8 mouse cellular contexts compared by ENCODE assay signal in genomic region chr1:87041814-87042438, GRCm38 (mm10). TPM values are rescaled to one million over a fixed set of nuclear protein-coding genes. Genes with fewer than 3 reads are reported as not detected.
DNase-seq lines count a peak whose midpoint lies in the region; ATAC-seq and TF ChIP-seq lines count a peak whose summit lies in the region.

No protein-coding gene starts in this region.

- H3K27ac ChIP-seq in kidney, embryonic 14.5 days (ENCODE audit: low read depth, low read length), result no peak overlapping the region
- no peak overlapping the region for H3K27ac ChIP-seq in limb, embryonic 12.5 days
- H3K27ac ChIP-seq in midbrain, postnatal 0 days (ENCODE audit: low read depth, low read length), result no peak overlapping the region
- H3K27ac ChIP-seq in stomach, postnatal 0 days (replicated peaks), result no peak overlapping the region

- WGBS in kidney, embryonic 14.5 days, result 0% methylated on average over 1 of the region's 1 CpGs
- WGBS in limb, embryonic 12.5 days, result 0% methylated on average over 1 of the region's 1 CpGs
- 0% methylated on average over 1 of the region's 1 CpGs for WGBS in midbrain, postnatal 0 days
- WGBS in stomach, postnatal 0 days, result 0% methylated on average over 1 of the region's 1 CpGs

- no peaks in the 10 kb centered on the region for H3K9me3 ChIP-seq in kidney, embryonic 14.5 days (ENCODE audit: control insufficient read depth, low read length)
- H3K9me3 ChIP-seq in limb, embryonic 12.5 days, result no peaks in the 10 kb centered on the region
- H3K9me3 ChIP-seq in midbrain, postnatal 0 days (ENCODE audit: low read length), result no peaks in the 10 kb centered on the region
- no peaks in the 10 kb centered on the region for H3K9me3 ChIP-seq in stomach, postnatal 0 days (ENCODE audit: control insufficient read depth, low read length)

- 0 out of 2 replicates have a peak, but pooled peaks cover 4% of the 10 kb centered on the region for H3K36me3 ChIP-seq in kidney, embryonic 14.5 days (ENCODE audit: control insufficient read depth, insufficient read depth, low read length)
- H3K36me3 ChIP-seq in limb, embryonic 12.5 days, result peaks cover 22% of the 10 kb centered on the region; the same call in 1 of the 2 replicates
- H3K36me3 ChIP-seq in midbrain, postnatal 0 days (ENCODE audit: insufficient read depth, low read length), result no peaks in the 10 kb centered on the region
- no peaks in the 10 kb centered on the region for H3K36me3 ChIP-seq in stomach, postnatal 0 days (ENCODE audit: control insufficient read depth, insufficient read depth, low read length)

- H3K27me3 ChIP-seq in kidney, embryonic 14.5 days (ENCODE audit: control insufficient read depth, insufficient read depth, low read length), result no peaks in the 10 kb centered on the region
- H3K27me3 ChIP-seq in limb, embryonic 12.5 days, result no peaks in the 10 kb centered on the region
- no peaks in the 10 kb centered on the region for H3K27me3 ChIP-seq in midbrain, postnatal 0 days (ENCODE audit: insufficient read depth, low read length)
- H3K27me3 ChIP-seq in stomach, postnatal 0 days (ENCODE audit: control insufficient read depth, insufficient read depth, low read length), result no peaks in the 10 kb centered on the region

- H3K4me1 ChIP-seq in kidney, embryonic 14.5 days (ENCODE audit: control insufficient read depth, insufficient read depth, low read length), result peaks cover 13% of the 10 kb centered on the region; the same call in 1 of the 2 replicates
- H3K4me1 ChIP-seq in limb, embryonic 12.5 days (replicated peaks), result peaks cover 13% of the 10 kb centered on the region
- H3K4me1 ChIP-seq in midbrain, postnatal 0 days (ENCODE audit: insufficient read depth, low read length), result no peaks in the 10 kb centered on the region
- no peaks in the 10 kb centered on the region for H3K4me1 ChIP-seq in stomach, postnatal 0 days (replicated peaks; ENCODE audit: control insufficient read depth, insufficient read depth)

- no peak overlapping the region for H3K9ac ChIP-seq in kidney, embryonic 14.5 days (ENCODE audit: low read depth, low read length)
- H3K9ac ChIP-seq in limb, embryonic 12.5 days (replicated peaks), result no peak overlapping the region
- H3K9ac ChIP-seq in midbrain, postnatal 0 days (replicated peaks; ENCODE audit: low read length, poor library complexity, severe bottlenecking), result no peak overlapping the region
- no peak overlapping the region for H3K9ac ChIP-seq in stomach, postnatal 0 days (ENCODE audit: low read length)

- peak; percentile 75 for DNase-seq in 3T3-L1 (ENCODE audit: low read depth, low spot score)
- DNase-seq in adrenal gland, postnatal 25 days, result peak; percentile 75
- DNase-seq in embryo, embryonic 9.5 days (ENCODE audit: extremely low spot score), result peak; percentile 73
- DNase-seq in gastrocnemius, postnatal 4 days (ENCODE audit: low spot score in 2 of 2), result peak; percentile 73
- DNase-seq in midbrain, postnatal 0 days (ENCODE audit: low spot score), result peak; percentile 79
- peak; percentile 80 for DNase-seq in stomach, postnatal 0 days (ENCODE audit: low spot score)

- TF ChIP-seq EP300 in stomach, postnatal 0 days (optimal IDR thresholded peaks at IDR 0.05), result no peak

- TF ChIP-seq CTCF in midbrain, postnatal 0 days (IDR thresholded peaks at IDR 0.05), result peak; percentile 100
- TF ChIP-seq CTCF in stomach, postnatal 0 days (IDR thresholded peaks at IDR 0.05; ENCODE audit: low read depth), result peak; percentile 100

- H3K4me3 ChIP-seq in kidney, embryonic 14.5 days (ENCODE audit: low read length), result no peak overlapping the region
- no peak overlapping the region for H3K4me3 ChIP-seq in limb, embryonic 12.5 days (replicated peaks)
- no peak overlapping the region for H3K4me3 ChIP-seq in midbrain, postnatal 0 days (ENCODE audit: low read depth, low read length)
- no peak overlapping the region for H3K4me3 ChIP-seq in stomach, postnatal 0 days (ENCODE audit: low read depth, low read length)

- peak; percentile 40 for ATAC-seq in kidney, embryonic 14.5 days (ENCODE audit: low FRiP score, low TSS enrichment)
- peak; percentile 20; the same call in 1 of the 2 replicates for ATAC-seq in limb, embryonic 12.5 days (ENCODE audit: insufficient number of reproducible peaks, insufficient read depth, low FRiP score, low TSS enrichment, low read depth)
- peak; percentile 68 for ATAC-seq in midbrain, postnatal 0 days (ENCODE audit: low FRiP score)
- peak; percentile 61 for ATAC-seq in stomach, postnatal 0 days (ENCODE audit: low FRiP score, low TSS enrichment)

- no peak overlapping the region for H3K4me2 ChIP-seq in kidney, embryonic 14.5 days (replicated peaks; ENCODE audit: low read depth, low read length)
- H3K4me2 ChIP-seq in limb, embryonic 12.5 days, result no peak overlapping the region
- no peak overlapping the region for H3K4me2 ChIP-seq in midbrain, postnatal 0 days (ENCODE audit: low read depth, low read length, poor library complexity, severe bottlenecking)
- H3K4me2 ChIP-seq in stomach, postnatal 0 days (replicated peaks; ENCODE audit: low read depth), result no peak overlapping the region

RNA-seq across cellular contexts. Expression of gene Alppl2, which starts 47.8 kb away (rescaled TPM):
- total RNA-seq in adrenal gland, postnatal 25 days (2021), result not detected in 2 replicates
- not detected for total RNA-seq in gastrocnemius, postnatal 4 days (2021)
- not detected in 2 replicates for polyA plus RNA-seq in kidney, embryonic 14.5 days (2014; fragmentation: Nextera tagmentation; extraction: Ambion mirVana)
- not detected in 2 replicates for polyA plus RNA-seq in limb, embryonic 12.5 days (2016; fragmentation: Nextera tagmentation; extraction: Ambion mirVana)
- not detected in 2 replicates for total RNA-seq in midbrain, postnatal 0 days (2014; rRNA removed)
- polyA plus RNA-seq in midbrain, postnatal 0 days (2015; fragmentation: Nextera tagmentation; extraction: Ambion mirVana), result not detected in 2 replicates
- polyA plus RNA-seq in stomach, postnatal 0 days (2015; fragmentation: Nextera tagmentation; extraction: Ambion mirVana), result not detected in 2 replicates

RNA-seq across cellular contexts. Expression of gene Alpi, which starts 59.5 kb away (rescaled TPM):
- total RNA-seq in adrenal gland, postnatal 25 days (2021), result not detected in 2 replicates
- not detected for total RNA-seq in gastrocnemius, postnatal 4 days (2021)
- not detected in 2 replicates for polyA plus RNA-seq in kidney, embryonic 14.5 days (2014; fragmentation: Nextera tagmentation; extraction: Ambion mirVana)
- not detected in 2 replicates for polyA plus RNA-seq in limb, embryonic 12.5 days (2016; fragmentation: Nextera tagmentation; extraction: Ambion mirVana)
- total RNA-seq in midbrain, postnatal 0 days (2014; rRNA removed), result 0.49 TPM in 1 of 2 replicates, not detected in the other
- not detected in 2 replicates for polyA plus RNA-seq in midbrain, postnatal 0 days (2015; fragmentation: Nextera tagmentation; extraction: Ambion mirVana)
- polyA plus RNA-seq in stomach, postnatal 0 days (2015; fragmentation: Nextera tagmentation; extraction: Ambion mirVana), result 5.7 and 11.4 TPM in 2 replicates
